Mouse (Mus musculus) gastrocnemius, postnatal 36 days (tissue): ENCODE results near the gene Ttc32. TPM values are rescaled to one million over a fixed set of nuclear protein-coding genes. Genes with fewer than 3 reads are reported as not detected.
"Not testable (repeated sequence)": the region's sequence is repeated elsewhere in the genome, so short reads cannot be mapped to it uniquely, and the experiment has no call there.

Experiments
- DNase-seq, 2 experiments: peaks; one replicate each; pipeline ENCODE4 v3.0.0; 2022
- intact Hi-C: fragments of 180-260 bp; cut with DNase I; formaldehyde crosslinking; loops from one replicate; pipeline ENCODE4 v1.15.1; 2025
- long read RNA-seq, 2 experiments: library from polyadenylated mRNA; stranded (forward); transcript quantifications; one replicate each; pipeline ENCODE4 v2.0.0; 2021
- total RNA-seq, 2 experiments: library from RNA; stranded (reverse); gene quantifications; 2 replicates each; pipeline ENCODE4 v1.2.3; 2021

The Ttc32 gene
- 10 to 100 TPM; 17.5 to 23.0 TPM for total RNA-seq
- long read RNA-seq, experiment 1, transcript Ttc32-201 (3 exons, 1,000 nt): major isoform, 43 of 47 reads
- long read RNA-seq, experiment 1, partial matches to known transcripts: 2 of 47 reads
- long read RNA-seq, experiment 1, other reads (novel, unspliced or antisense): 2 of 47 reads
- long read RNA-seq, experiment 2, transcript Ttc32-201 (3 exons, 1,000 nt): major isoform, 51 of 54 reads
- long read RNA-seq, experiment 2, partial matches to known transcripts: 2 of 54 reads
- long read RNA-seq, experiment 2, other reads (novel, unspliced or antisense): 1 of 54 reads

GRCm38 (mm10) chr12:9029888-9030723 lies at the start of gene Ttc32:
TSS of gene Ttc32 (plus strand) at chr12:9029997.
- intact Hi-C loops: no loop called here
- peak; percentile 92 to 96 for DNase-seq

GRCm38 (mm10) chr12:8993231-8993630 lies 36.6 kb upstream of the Ttc32 start:
- intact Hi-C loops: no loop called here
- no peak for DNase-seq

GRCm38 (mm10) chr12:8998318-8998717 lies 31.5 kb upstream of the Ttc32 start:
- intact Hi-C loops: no loop called here

GRCm38 (mm10) chr12:9002038-9002648 lies 27.7 kb upstream of the Ttc32 start:
- intact Hi-C loops: loop anchor here (1.0 to 10.0 kb wide), 3 partner anchors 113 to 307 kb away; partner anchors contain the start of gene Sdc1
- DNase-seq: peak in 1 of 2 experiments; percentile 59

More at GRCm38 (mm10) chr12:8998318-8998717, 31.5 kb upstream of the Ttc32 start:
- no peak for DNase-seq

- intact Hi-C loops: loop anchor here (10.0 kb wide), 1 partner anchor 312 kb away; no protein-coding TSS in a partner anchor
- no peak for DNase-seq
These were observed 22.7 kb upstream of the Ttc32 start for GRCm38 (mm10) chr12:9007146-9007545.

GRCm38 (mm10) chr12:9007811-9008210 lies 22.0 kb upstream of the Ttc32 start:
- intact Hi-C loops: loop anchor here (10.0 kb wide), 1 partner anchor 313 kb away; no protein-coding TSS in a partner anchor
- no peak for DNase-seq

- intact Hi-C loops: no loop called here
- DNase-seq: no peak
These were observed 19.5 kb upstream of the Ttc32 start for GRCm38 (mm10) chr12:9010311-9010710.

- intact Hi-C loops: no loop called here
- DNase-seq: no peak
These were observed 13.4 kb upstream of the Ttc32 start for GRCm38 (mm10) chr12:9016376-9016775.

GRCm38 (mm10) chr12:9020431-9020830 lies 9.4 kb upstream of the Ttc32 start:
- DNase-seq: no peak
- intact Hi-C loops: no loop called here

GRCm38 (mm10) chr12:9020986-9021385 lies 8.8 kb upstream of the Ttc32 start:
- intact Hi-C loops: no loop called here
- no peak for DNase-seq

- intact Hi-C loops: no loop called here
- DNase-seq: no peak
These were observed 6.8 kb upstream of the Ttc32 start for GRCm38 (mm10) chr12:9023031-9023430.

GRCm38 (mm10) chr12:9024071-9024470 lies 5.7 kb upstream of the Ttc32 start:
- intact Hi-C loops: no loop called here
- no peak for DNase-seq

- intact Hi-C loops: no loop called here
- DNase-seq: no peak
These were observed 5.1 kb upstream of the Ttc32 start for GRCm38 (mm10) chr12:9024736-9025135.

- no peak for DNase-seq
- intact Hi-C loops: no loop called here
These were observed 3.0 kb upstream of the Ttc32 start for GRCm38 (mm10) chr12:9026843-9027242.

- DNase-seq, intact Hi-C loops: not testable (repeated sequence)
These were observed 981 bp upstream of the Ttc32 start for GRCm38 (mm10) chr12:9028816-9029215.

GRCm38 (mm10) chr12:9029506-9029887 lies 300 bp upstream of the Ttc32 start:
- intact Hi-C loops: no loop called here
- DNase-seq: no peak

- no peak for DNase-seq
- intact Hi-C loops: no loop called here
These were observed 1.4 kb downstream of the Ttc32 start for GRCm38 (mm10) chr12:9031166-9031565.

GRCm38 (mm10) chr12:9033140-9033539 lies 3.3 kb downstream of the Ttc32 start:
- DNase-seq: no peak
- intact Hi-C loops: no loop called here

GRCm38 (mm10) chr12:9036409-9036808 lies 6.6 kb downstream of the Ttc32 start:
- intact Hi-C loops: no loop called here
- DNase-seq: no peak

GRCm38 (mm10) chr12:9040177-9040576 lies 10.4 kb downstream of the Ttc32 start:
- DNase-seq: no peak
- intact Hi-C loops: no loop called here

- no peak for DNase-seq
- intact Hi-C loops: no loop called here
These were observed 10.9 kb downstream of the Ttc32 start for GRCm38 (mm10) chr12:9040686-9041085.
